Mouse (Mus musculus): Measurements from ENCODE around the gene Pik3ca.

Gene Pik3ca

GRCm38 (mm10) chr3:32505841-32506240, 108.4 kb downstream of the Pik3ca start:
- DNase-seq: peak; percentile 62

- DNase-seq: peak; percentile 77
Measured at GRCm38 (mm10) chr3:32506366-32507225, 109.1 kb downstream of the Pik3ca start.

DNA sequence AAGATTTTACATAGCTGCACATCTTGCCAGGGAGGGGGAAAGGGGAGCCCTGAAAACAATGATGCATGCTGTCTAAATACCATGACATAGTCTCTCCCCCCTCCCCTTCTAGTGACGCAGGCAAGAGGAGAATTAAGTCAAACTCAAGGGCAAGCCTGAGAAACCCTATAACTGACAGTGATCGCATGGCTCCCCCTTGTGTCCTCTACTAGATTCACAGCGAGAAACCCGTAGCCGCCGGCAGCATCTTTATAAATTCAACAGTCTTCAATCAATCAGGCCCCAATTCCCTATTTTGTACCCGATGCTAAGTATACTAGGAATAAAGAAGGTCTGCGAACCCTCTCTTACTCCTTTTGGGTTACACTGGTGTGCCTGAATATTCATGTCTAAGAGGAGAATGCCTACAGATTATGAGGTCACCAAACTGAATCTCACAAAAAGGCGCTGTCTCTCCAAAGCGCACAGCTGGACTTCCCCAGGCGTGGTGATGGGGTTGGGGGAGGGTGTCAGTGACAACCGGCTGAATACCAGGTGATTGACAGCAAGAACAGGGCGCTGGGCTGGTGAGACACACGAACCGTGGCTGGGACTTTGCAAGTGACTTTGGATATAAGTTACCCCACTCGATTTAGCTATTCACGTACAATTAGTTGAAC, 111.3 kb downstream of the Pik3ca start:
- peak; percentile 94 for DNase-seq

DNA sequence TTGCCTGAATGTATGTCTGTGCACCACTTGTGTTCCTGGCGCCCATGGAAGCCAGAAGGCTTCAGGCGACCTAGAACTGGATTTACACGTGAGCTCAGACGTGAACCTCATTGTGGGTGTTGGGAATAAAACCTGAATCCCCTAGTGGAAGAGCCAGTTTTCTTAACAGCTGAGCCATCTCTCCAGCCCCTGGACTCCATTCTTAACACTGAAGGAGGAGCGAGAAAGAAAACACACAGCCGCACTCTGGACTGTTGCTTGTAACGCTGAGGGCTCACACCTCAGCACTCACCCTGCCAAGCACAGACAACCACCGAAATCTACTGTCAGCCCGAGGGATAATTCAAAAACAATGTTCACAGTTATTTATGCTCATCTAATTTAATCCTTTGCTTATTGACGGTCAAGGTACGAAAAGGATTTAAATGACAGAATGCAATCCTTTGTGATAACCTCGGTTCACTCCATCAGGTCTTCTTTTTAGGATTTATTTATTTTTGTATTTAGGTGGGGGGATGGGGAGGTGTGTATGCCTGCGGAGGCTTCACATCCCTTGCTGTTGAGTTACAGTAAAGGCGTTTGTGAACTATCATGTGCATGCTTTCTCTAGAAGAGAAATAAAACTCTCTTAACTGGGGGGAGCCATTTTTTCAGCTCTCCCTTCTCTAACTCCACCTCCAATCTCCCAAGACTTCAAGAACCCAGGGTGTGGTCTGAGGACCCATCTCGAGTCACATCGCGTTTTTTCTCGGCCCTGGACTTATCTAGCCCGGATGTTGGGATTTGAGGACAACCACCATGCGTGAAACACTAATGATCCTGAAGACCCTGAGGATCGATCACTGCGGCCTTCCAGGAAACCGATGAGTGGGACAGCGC, 112.3 kb downstream of the Pik3ca start, which contains the start of gene Zfp639:
Gene Zfp639 (plus strand): TSS at position 764 of the 879 bp plus-strand sequence.
- DNase-seq: peak; percentile 69

DNA sequence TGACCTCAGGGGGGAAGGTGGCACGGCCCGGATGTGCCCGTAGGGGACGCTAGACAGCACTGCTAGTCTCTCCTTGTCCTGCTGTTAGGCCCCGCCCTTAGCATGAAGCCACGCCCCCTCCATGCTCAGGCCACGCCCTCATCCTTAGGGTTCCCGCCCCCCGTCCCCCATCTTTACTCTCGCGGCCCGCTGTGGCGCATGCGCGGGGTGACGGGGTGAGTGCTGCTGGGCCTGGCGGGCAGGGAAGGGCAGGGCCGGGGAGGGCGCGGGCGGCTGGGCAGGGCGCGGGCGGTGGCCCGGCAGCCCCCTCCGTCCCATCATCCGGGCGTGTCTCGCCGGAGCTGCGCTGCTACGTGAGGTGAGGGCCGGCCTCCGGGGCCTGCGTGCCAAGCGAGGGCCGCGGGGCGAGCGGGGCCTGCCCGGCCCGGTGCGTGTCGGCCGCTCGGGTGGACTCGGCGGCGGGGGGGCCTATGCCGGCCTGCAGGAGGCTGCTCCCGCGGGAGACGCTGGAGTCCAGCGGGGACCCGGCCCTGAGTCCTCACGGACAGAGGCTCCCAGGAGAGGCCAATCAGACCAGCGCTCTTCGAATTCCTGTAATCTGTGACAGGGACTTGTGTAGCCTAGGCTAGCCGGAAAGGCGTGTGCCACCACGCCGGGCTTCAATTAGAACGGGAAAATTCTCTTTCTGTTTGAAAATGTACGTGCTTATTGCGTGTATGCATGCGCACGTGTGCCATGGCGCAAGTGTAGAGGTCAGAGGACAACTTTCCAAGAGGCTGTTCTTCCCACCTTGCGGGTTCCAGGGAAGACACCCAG, 113.1 kb downstream of the Pik3ca start:
- peak; percentile 100 for DNase-seq

DNA sequence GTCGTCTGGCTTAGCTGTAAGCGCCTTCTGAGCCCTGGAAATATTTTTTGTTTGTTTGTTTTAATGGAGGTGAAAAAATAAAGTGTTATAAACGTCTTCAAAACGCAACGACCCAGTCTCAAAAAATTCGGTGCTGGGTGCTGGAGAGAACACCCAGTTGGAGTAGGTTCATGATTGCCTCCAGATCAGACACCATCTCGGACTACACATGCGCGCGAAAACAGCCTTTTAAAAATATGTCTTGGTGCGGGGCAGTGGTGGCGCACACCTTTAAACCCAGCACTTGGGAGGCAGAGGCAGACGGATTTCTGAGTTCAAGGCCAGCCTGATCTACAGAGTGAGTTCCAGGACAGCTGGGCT, 113.7 kb downstream of the Pik3ca start:
- no peak for DNase-seq

DNA sequence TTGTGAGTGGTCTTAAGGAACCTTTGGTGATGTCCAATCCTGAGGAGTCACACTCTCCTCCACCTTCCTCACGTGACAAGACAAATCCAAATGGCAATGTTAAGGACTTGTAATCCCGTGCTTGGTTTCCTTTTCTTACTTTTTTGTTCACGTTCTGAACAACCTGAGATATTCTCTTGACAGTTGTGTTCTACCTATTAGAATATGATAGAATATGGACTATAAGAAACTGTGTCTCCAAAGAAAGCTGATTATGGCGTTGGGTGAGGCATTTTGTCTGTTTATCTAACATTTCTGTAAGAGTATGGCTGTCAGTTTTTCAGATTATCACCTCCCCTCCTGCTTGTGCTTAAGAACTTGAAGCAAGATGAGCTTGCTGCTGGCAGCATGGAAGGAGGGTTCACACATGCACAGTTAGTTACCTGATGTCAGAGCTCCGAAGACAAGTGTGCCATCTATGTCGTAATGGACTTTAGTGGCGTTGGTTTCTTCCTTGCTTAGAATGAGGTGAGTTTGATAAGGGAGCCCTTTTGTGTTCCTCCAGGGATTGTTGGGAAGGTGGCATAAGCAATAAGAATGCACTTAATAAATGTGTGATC, 115.3 kb downstream of the Pik3ca start:
- DNase-seq: peak; percentile 61

DNA sequence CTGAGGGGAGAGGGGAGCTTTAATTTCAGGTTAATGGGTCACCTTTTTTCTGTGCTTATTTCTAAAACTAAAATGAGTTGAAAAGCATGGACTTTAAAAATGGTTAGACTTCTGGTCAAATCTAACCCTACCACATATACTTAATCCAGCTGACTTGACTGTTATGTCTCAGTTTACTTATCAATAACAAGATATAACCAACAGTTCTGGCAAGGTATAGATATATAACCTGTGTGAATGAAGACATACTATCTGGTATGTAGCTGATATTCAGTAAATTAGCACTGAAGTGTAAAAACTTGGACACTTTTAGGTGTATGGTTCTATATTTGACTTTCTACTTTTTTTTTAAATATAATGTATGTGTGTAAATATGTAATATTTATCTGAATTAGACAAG, 116.1 kb downstream of the Pik3ca start:
- no peak for DNase-seq

All from heart, adult 11 months (tissue).